Mouse (Mus musculus): ENCODE measurements at regions not wholly inside any gene's neighbourhood (a gene's known extent, or its start where the extent isn't known, plus 50 kb on each side); places are given as distances from the start of the nearest gene placed in this dataset.

- Histone ChIP-seq H3K9me3 (replicated peaks) (no peaks in the 10 kb centered on the region), H3K4me2 (no peak overlapping the region), H3K36me3 (no peaks in the 10 kb centered on the region), H3K9ac (no peak overlapping the region), H3K27me3 (no peaks in the 10 kb centered on the region), H3K27ac (no peak overlapping the region), H3K4me3 (replicated peaks) (no peak overlapping the region), H3K4me1 (peaks cover 8% of the 10 kb centered on the region; the same call in 1 of the 2 replicates)
- ATAC-seq (replicated peaks; ENCODE audit: low FRiP score): no peak
- WGBS: 63% methylated on average over 4 of the region's 4 CpGs
Observed at GRCm38 (mm10) chr5:35221451-35222305, 56.4 kb upstream of the Adra2c start.

GRCm38 (mm10) chr5:35216271-35216670, 61.8 kb upstream of the Adra2c start:
- no peak for ATAC-seq (replicated peaks; ENCODE audit: low FRiP score)
- Histone ChIP-seq H3K27me3 (no peaks in the 10 kb centered on the region), H3K4me3 (replicated peaks) (no peak overlapping the region), H3K4me2 (no peak overlapping the region), H3K27ac (no peak overlapping the region), H3K9me3 (replicated peaks) (no peaks in the 10 kb centered on the region), H3K36me3 (no peaks in the 10 kb centered on the region), H3K9ac (no peak overlapping the region), H3K4me1 (no peaks in the 10 kb centered on the region)
- 48% methylated on average over 2 of the region's 2 CpGs for WGBS

- Histone ChIP-seq H3K27ac (no peak overlapping the region), H3K9me3 (replicated peaks) (no peaks in the 10 kb centered on the region), H3K36me3 (no peaks in the 10 kb centered on the region), H3K9ac (no peak overlapping the region), H3K4me3 (replicated peaks) (no peak overlapping the region), H3K27me3 (no peaks in the 10 kb centered on the region), H3K4me1 (no peaks in the 10 kb centered on the region), H3K4me2 (no peak overlapping the region)
- ATAC-seq (replicated peaks; ENCODE audit: low FRiP score): no peak
- 58% methylated on average over 11 of the region's 11 CpGs for WGBS
Observed at GRCm38 (mm10) chr5:35215480-35216195, 62.5 kb upstream of the Adra2c start.

GRCm38 (mm10) chr5:35215007-35215406, 63.1 kb upstream of the Adra2c start:
- Histone ChIP-seq H3K9ac (no peak overlapping the region), H3K4me3 (replicated peaks) (no peak overlapping the region), H3K9me3 (replicated peaks) (no peaks in the 10 kb centered on the region), H3K4me1 (no peaks in the 10 kb centered on the region), H3K27ac (no peak overlapping the region), H3K4me2 (no peak overlapping the region), H3K36me3 (no peaks in the 10 kb centered on the region), H3K27me3 (no peaks in the 10 kb centered on the region)
- 73% methylated on average over 11 of the region's 11 CpGs for WGBS
- ATAC-seq (replicated peaks; ENCODE audit: low FRiP score): no peak

GRCm38 (mm10) chr5:35209348-35209747, 68.8 kb upstream of the Adra2c start:
- Histone ChIP-seq H3K4me1 (no peaks in the 10 kb centered on the region), H3K4me2 (no peak overlapping the region), H3K9me3 (replicated peaks) (no peaks in the 10 kb centered on the region), H3K4me3 (replicated peaks) (no peak overlapping the region), H3K27me3 (no peaks in the 10 kb centered on the region; the same call in 1 of the 2 replicates), H3K36me3 (no peaks in the 10 kb centered on the region), H3K27ac (no peak overlapping the region), H3K9ac (no peak overlapping the region)
- no peak for ATAC-seq (replicated peaks; ENCODE audit: low FRiP score)
- WGBS: 53% methylated on average over 1 of the region's 1 CpGs

GRCm38 (mm10) chr5:35204049-35204448, 74.1 kb upstream of the Adra2c start:
- ATAC-seq (replicated peaks; ENCODE audit: low FRiP score): no peak
- no peaks in the 10 kb centered on the region; the same call in 1 of the 2 replicates for H3K27me3 ChIP-seq
- 95% methylated on average over 6 of the region's 6 CpGs for WGBS
- no peak overlapping the region for H3K4me3 ChIP-seq (replicated peaks)
- H3K4me1 ChIP-seq: no peaks in the 10 kb centered on the region
- no peak overlapping the region for H3K4me2 ChIP-seq
- H3K27ac ChIP-seq: no peak overlapping the region
- H3K9me3 ChIP-seq (replicated peaks): no peaks in the 10 kb centered on the region
- H3K36me3 ChIP-seq: no peaks in the 10 kb centered on the region
- H3K9ac ChIP-seq: no peak overlapping the region

GRCm38 (mm10) chr5:35198468-35198867, 79.7 kb upstream of the Adra2c start:
- H3K4me1 ChIP-seq: no peaks in the 10 kb centered on the region
- ATAC-seq (replicated peaks; ENCODE audit: low FRiP score): no peak
- no peak overlapping the region for H3K4me2 ChIP-seq
- H3K27me3 ChIP-seq: no peaks in the 10 kb centered on the region
- no peak overlapping the region for H3K27ac ChIP-seq
- H3K36me3 ChIP-seq: no peaks in the 10 kb centered on the region
- 34% methylated on average over 5 of the region's 5 CpGs for WGBS
- no peaks in the 10 kb centered on the region for H3K9me3 ChIP-seq (replicated peaks)
- H3K9ac ChIP-seq: no peak overlapping the region
- no peak overlapping the region for H3K4me3 ChIP-seq (replicated peaks)

- Histone ChIP-seq H3K4me2 (no peak overlapping the region), H3K27me3 (no peaks in the 10 kb centered on the region), H3K9me3 (replicated peaks) (no peaks in the 10 kb centered on the region), H3K4me1 (peaks cover 11% of the 10 kb centered on the region), H3K27ac (0 out of 2 replicates have a peak overlapping the region, but pooled peaks have one; percentile 13), H3K9ac (no peak overlapping the region), H3K4me3 (replicated peaks) (no peak overlapping the region), H3K36me3 (no peaks in the 10 kb centered on the region)
- ATAC-seq (replicated peaks; ENCODE audit: low FRiP score): peak; percentile 54
- WGBS: 67% methylated on average over 12 of the region's 12 CpGs
Observed at GRCm38 (mm10) chr5:35189113-35189797, 83.7 kb upstream of the Lrpap1 start.

GRCm38 (mm10) chr5:35185826-35186225, 80.3 kb upstream of the Lrpap1 start:
- WGBS: 66% methylated on average over 3 of the region's 3 CpGs
- no peak for ATAC-seq (replicated peaks; ENCODE audit: low FRiP score)
- Histone ChIP-seq H3K9ac (no peak overlapping the region), H3K27ac (no peak overlapping the region), H3K9me3 (replicated peaks) (no peaks in the 10 kb centered on the region), H3K4me1 (peaks cover 11% of the 10 kb centered on the region), H3K27me3 (no peaks in the 10 kb centered on the region), H3K4me2 (no peak overlapping the region), H3K4me3 (replicated peaks) (no peak overlapping the region), H3K36me3 (no peaks in the 10 kb centered on the region)

GRCm38 (mm10) chr5:35185289-35185688, 79.7 kb upstream of the Lrpap1 start:
- peaks cover 11% of the 10 kb centered on the region for H3K4me1 ChIP-seq
- no peaks in the 10 kb centered on the region for H3K36me3 ChIP-seq
- H3K4me2 ChIP-seq: no peak overlapping the region
- no peak overlapping the region for H3K27ac ChIP-seq
- no peak overlapping the region for H3K4me3 ChIP-seq (replicated peaks)
- H3K9ac ChIP-seq: no peak overlapping the region
- ATAC-seq (replicated peaks; ENCODE audit: low FRiP score): no peak
- no peaks in the 10 kb centered on the region for H3K9me3 ChIP-seq (replicated peaks)
- no peaks in the 10 kb centered on the region for H3K27me3 ChIP-seq

- 94% methylated on average over 7 of the region's 7 CpGs for WGBS
- no peak for ATAC-seq (replicated peaks; ENCODE audit: low FRiP score)
Observed at GRCm38 (mm10) chr5:35183418-35183817, 77.9 kb upstream of the Lrpap1 start.

GRCm38 (mm10) chr5:35177332-35177731, 71.8 kb upstream of the Lrpap1 start:
- no peak overlapping the region for H3K27ac ChIP-seq
- H3K27me3 ChIP-seq: no peaks in the 10 kb centered on the region
- ATAC-seq (replicated peaks; ENCODE audit: low FRiP score): no peak
- no peak overlapping the region for H3K9ac ChIP-seq
- no peaks in the 10 kb centered on the region for H3K9me3 ChIP-seq (replicated peaks)
- H3K4me2 ChIP-seq: no peak overlapping the region
- H3K4me1 ChIP-seq: no peaks in the 10 kb centered on the region
- H3K36me3 ChIP-seq: no peaks in the 10 kb centered on the region
- WGBS: 76% methylated on average over 4 of the region's 4 CpGs
- no peak overlapping the region for H3K4me3 ChIP-seq (replicated peaks)

More at GRCm38 (mm10) chr5:35183418-35183817, 77.9 kb upstream of the Lrpap1 start:
- Histone ChIP-seq H3K4me2 (no peak overlapping the region), H3K27ac (no peak overlapping the region), H3K4me3 (replicated peaks) (no peak overlapping the region), H3K9ac (no peak overlapping the region), H3K4me1 (peaks cover 1% of the 10 kb centered on the region), H3K36me3 (no peaks in the 10 kb centered on the region), H3K9me3 (replicated peaks) (no peaks in the 10 kb centered on the region), H3K27me3 (no peaks in the 10 kb centered on the region)
